Mouse (Mus musculus) stomach, embryonic 15.5 days (tissue): ENCODE data around the gene Sp2. TPM values are rescaled to one million over a fixed set of nuclear protein-coding genes. Genes with fewer than 3 reads are reported as not detected.

Experiments used
- ATAC-seq: fragments of 200-750 bp; cut with Nextera tagmentation; 2 replicates; pipeline ENCODE4 v1.8.0; 2017; ENCODE audit warnings: low read depth, moderate number of reproducible peaks, moderate TSS enrichment; ENCODE audit not compliant: insufficient read depth, low FRiP score
- H3K27ac ChIP-seq: fragments of 300-500 bp; sonication (generic); 2 replicates; pipeline ENCODE4 v1.5.1; 2015; ENCODE audit warnings: mild to moderate bottlenecking, inconsistent platforms
- H3K27me3 ChIP-seq: fragments of 300-500 bp; sonication (generic); replicated peaks from 2 replicates; pipeline ENCODE4 v1.6.1; 2015; ENCODE audit warnings: inconsistent platforms
- H3K36me3 ChIP-seq: fragments of 300-500 bp; sonication (generic); 2 replicates; pipeline ENCODE4 v1.6.1; 2015; ENCODE audit warnings: inconsistent platforms
- H3K4me1 ChIP-seq: fragments of 300-500 bp; sonication (generic); 2 replicates; pipeline ENCODE4 v1.6.1; 2015; ENCODE audit warnings: inconsistent platforms
- H3K4me2 ChIP-seq: fragments of 300-500 bp; sonication (generic); 2 replicates; pipeline ENCODE4 v1.6.1; 2015; ENCODE audit warnings: mild to moderate bottlenecking, inconsistent platforms
- H3K4me3 ChIP-seq: fragments of 300-500 bp; sonication (generic); replicated peaks from 2 replicates; pipeline ENCODE4 v1.5.1; 2015; ENCODE audit warnings: inconsistent platforms
- H3K9ac ChIP-seq: fragments of 300-500 bp; sonication (generic); 2 replicates; pipeline ENCODE4 v1.6.1; 2015; ENCODE audit warnings: inconsistent platforms
- H3K9me3 ChIP-seq: fragments of 300-500 bp; sonication (generic); 2 replicates; pipeline ENCODE4 v1.6.1; 2016; ENCODE audit warnings: inconsistent platforms
- WGBS: fragments of 180-500 bp; shearing (Covaris S2); methylation state at CpG from one replicate; pipeline ENCODE4 v1.1.7; 2015; 5-methylcytosine and 5-hydroxymethylcytosine counted together
- polyA plus RNA-seq: library from polyadenylated mRNA; unstranded; fragments of >200 nt; fragmentation: Nextera tagmentation; extraction: Ambion mirVana; gene quantifications from 2 replicates; pipeline ENCODE4 v1.2.1, GENCODE M21; 2015

Gene Sp2
- polyA plus RNA-seq, 1 experiment from 2014 or later, result 12.7 TPM

- 79% methylated on average over 3 of the region's 3 CpGs for WGBS
- Histone ChIP-seq H3K27me3 (no peaks in the 10 kb centered on the region), H3K9me3 (no peaks in the 10 kb centered on the region), H3K4me3 (no peak overlapping the region), H3K4me1 (peaks cover 27% of the 10 kb centered on the region), H3K4me2 (no peak overlapping the region), H3K27ac (no peak overlapping the region), H3K9ac (no peak overlapping the region), H3K36me3 (peaks cover 12% of the 10 kb centered on the region)
- no peak for ATAC-seq
These were observed 16.6 kb downstream of the Sp2 start for GRCm38 (mm10) chr11:96966172-96966571.

- Histone ChIP-seq H3K27ac (no peak overlapping the region), H3K27me3 (no peaks in the 10 kb centered on the region), H3K9me3 (no peaks in the 10 kb centered on the region), H3K4me3 (no peak overlapping the region), H3K4me2 (no peak overlapping the region), H3K9ac (no peak overlapping the region), H3K36me3 (peaks cover 20% of the 10 kb centered on the region), H3K4me1 (peaks cover 8% of the 10 kb centered on the region; the same call in 1 of the 2 replicates)
- 10% methylated on average over 8 of the region's 8 CpGs for WGBS
- ATAC-seq, result peak; percentile 74
These were observed 19.2 kb downstream of the Sp2 start for GRCm38 (mm10) chr11:96963580-96963979.

- Histone ChIP-seq H3K27me3 (no peaks in the 10 kb centered on the region), H3K4me1 (no peaks in the 10 kb centered on the region), H3K4me3 (no peak overlapping the region), H3K9ac (no peak overlapping the region), H3K27ac (no peak overlapping the region), H3K4me2 (no peak overlapping the region), H3K36me3 (peaks cover 53% of the 10 kb centered on the region), H3K9me3 (no peaks in the 10 kb centered on the region)
- 88% methylated on average over 10 of the region's 10 CpGs for WGBS
- ATAC-seq, result no peak
These were observed 25.5 kb downstream of the Sp2 start for GRCm38 (mm10) chr11:96957061-96957805.

GRCm38 (mm10) chr11:96956009-96956724 is 26.6 kb downstream of the Sp2 start:
- H3K27me3 ChIP-seq, result no peaks in the 10 kb centered on the region
- peak; percentile 72 for ATAC-seq
- no peaks in the 10 kb centered on the region for H3K9me3 ChIP-seq
- no peaks in the 10 kb centered on the region for H3K4me1 ChIP-seq
- H3K4me2 ChIP-seq, result no peak overlapping the region
- no peak overlapping the region for H3K9ac ChIP-seq
- H3K27ac ChIP-seq, result peak overlapping the region; percentile 32; the same call in 1 of the 2 replicates
- 58% methylated on average over 20 of the region's 20 CpGs for WGBS
- H3K4me3 ChIP-seq, result no peak overlapping the region
- peaks cover 48% of the 10 kb centered on the region for H3K36me3 ChIP-seq

- Histone ChIP-seq H3K27me3 (no peaks in the 10 kb centered on the region), H3K27ac (peak overlapping the region; percentile 32; the same call in 1 of the 2 replicates), H3K9me3 (no peaks in the 10 kb centered on the region), H3K4me3 (no peak overlapping the region), H3K4me2 (no peak overlapping the region), H3K9ac (no peak overlapping the region), H3K4me1 (no peaks in the 10 kb centered on the region), H3K36me3 (peaks cover 48% of the 10 kb centered on the region)
- ATAC-seq, result peak; percentile 23; the same call in 1 of the 2 replicates
- WGBS, result 80% methylated on average over 4 of the region's 4 CpGs
These were observed 27.7 kb downstream of the Sp2 start for GRCm38 (mm10) chr11:96955094-96955493.

- no peak overlapping the region for H3K9ac ChIP-seq
- no peak for ATAC-seq
- no peaks in the 10 kb centered on the region for H3K27me3 ChIP-seq
- H3K4me2 ChIP-seq, result no peak overlapping the region
- H3K9me3 ChIP-seq, result no peaks in the 10 kb centered on the region
- 68% methylated on average over 6 of the region's 6 CpGs for WGBS
- no peaks in the 10 kb centered on the region for H3K4me1 ChIP-seq
- peaks cover 44% of the 10 kb centered on the region for H3K36me3 ChIP-seq
- H3K27ac ChIP-seq, result no peak overlapping the region
- no peak overlapping the region for H3K4me3 ChIP-seq
These were observed 29.9 kb downstream of the Sp2 start for GRCm38 (mm10) chr11:96952896-96953295.

- Histone ChIP-seq H3K9me3 (no peaks in the 10 kb centered on the region), H3K27me3 (no peaks in the 10 kb centered on the region), H3K36me3 (peaks cover 39% of the 10 kb centered on the region), H3K4me2 (no peak overlapping the region), H3K27ac (no peak overlapping the region), H3K4me3 (no peak overlapping the region), H3K4me1 (no peaks in the 10 kb centered on the region), H3K9ac (no peak overlapping the region)
- WGBS, result 71% methylated on average over 10 of the region's 10 CpGs
- no peak for ATAC-seq
These were observed 30.3 kb downstream of the Sp2 start for GRCm38 (mm10) chr11:96952426-96952825.

- Histone ChIP-seq H3K9ac (no peak overlapping the region), H3K4me2 (no peak overlapping the region), H3K9me3 (no peaks in the 10 kb centered on the region), H3K27ac (no peak overlapping the region), H3K4me3 (no peak overlapping the region), H3K4me1 (0 out of 2 replicates have a peak, but pooled peaks cover 6% of the 10 kb centered on the region), H3K36me3 (peaks cover 32% of the 10 kb centered on the region), H3K27me3 (no peaks in the 10 kb centered on the region)
- ATAC-seq, result no peak
- WGBS, result 97% methylated on average over 3 of the region's 3 CpGs
These were observed 32.0 kb downstream of the Sp2 start for GRCm38 (mm10) chr11:96950767-96951166.

- WGBS, result 77% methylated on average over 4 of the region's 4 CpGs
- no peaks in the 10 kb centered on the region for H3K9me3 ChIP-seq
- H3K4me3 ChIP-seq, result no peak overlapping the region
- peaks cover 23% of the 10 kb centered on the region for H3K4me1 ChIP-seq
- H3K4me2 ChIP-seq, result no peak overlapping the region
- H3K27ac ChIP-seq, result peak overlapping the region; percentile 35; the same call in 1 of the 2 replicates
- H3K36me3 ChIP-seq, result peaks cover 10% of the 10 kb centered on the region
- ATAC-seq, result peak; percentile 70
- no peak overlapping the region for H3K9ac ChIP-seq
- H3K27me3 ChIP-seq, result no peaks in the 10 kb centered on the region
These were observed 34.9 kb downstream of the Sp2 start for GRCm38 (mm10) chr11:96947849-96948248.

GRCm38 (mm10) chr11:96946498-96946897 is 36.3 kb downstream of the Sp2 start:
- no peaks in the 10 kb centered on the region for H3K9me3 ChIP-seq
- no peaks in the 10 kb centered on the region for H3K27me3 ChIP-seq
- H3K9ac ChIP-seq, result no peak overlapping the region
- ATAC-seq, result no peak
- WGBS, result 87% methylated on average over 9 of the region's 9 CpGs
- no peak overlapping the region for H3K4me2 ChIP-seq
- H3K4me3 ChIP-seq, result no peak overlapping the region
- H3K27ac ChIP-seq, result no peak overlapping the region
- H3K36me3 ChIP-seq, result peaks cover 8% of the 10 kb centered on the region; the same call in 1 of the 2 replicates
- H3K4me1 ChIP-seq, result peaks cover 27% of the 10 kb centered on the region

GRCm38 (mm10) chr11:96944844-96945580 is 37.7 kb downstream of the Sp2 start:
- no peak for ATAC-seq
- Histone ChIP-seq H3K27ac (0 out of 2 replicates have a peak overlapping the region, but pooled peaks have one; percentile 16), H3K4me3 (peak overlapping the region; percentile 54), H3K36me3 (no peaks in the 10 kb centered on the region), H3K9ac (peak overlapping the region; percentile 4; the same call in 1 of the 2 replicates), H3K27me3 (no peaks in the 10 kb centered on the region), H3K9me3 (no peaks in the 10 kb centered on the region), H3K4me1 (peaks cover 27% of the 10 kb centered on the region), H3K4me2 (peak overlapping the region; percentile 84)
- WGBS, result 69% methylated on average over 14 of the region's 14 CpGs
